Mouse (Mus musculus) hindbrain, embryonic 12.5 days (tissue): Measurements from ENCODE around the gene Gm572. TPM values are rescaled to one million over a fixed set of nuclear protein-coding genes. Genes with fewer than 3 reads are reported as not detected.

Source experiments
- ATAC-seq: fragments of 200-750 bp; cut with Nextera tagmentation; 2 replicates; pipeline ENCODE4 v1.8.0; 2017; ENCODE audit warnings: moderate TSS enrichment; ENCODE audit not compliant: low FRiP score
- H3K27ac ChIP-seq: fragments of 300-500 bp; sonication (generic); 2 replicates; pipeline ENCODE4 v1.5.1; 2016; ENCODE audit warnings: mild to moderate bottlenecking
- H3K27me3 ChIP-seq: fragments of 300-500 bp; sonication (generic); 2 replicates; pipeline ENCODE4 v1.6.1; 2016; ENCODE audit warnings: mild to moderate bottlenecking
- H3K36me3 ChIP-seq: fragments of 300-500 bp; sonication (generic); 2 replicates; pipeline ENCODE4 v1.6.1; 2016; ENCODE audit warnings: mild to moderate bottlenecking
- H3K4me1 ChIP-seq: fragments of 300-500 bp; sonication (generic); 2 replicates; pipeline ENCODE4 v1.6.1; 2016
- H3K4me2 ChIP-seq: fragments of 300-500 bp; sonication (generic); replicated peaks from 2 replicates; pipeline ENCODE4 v1.6.1; 2016; ENCODE audit warnings: mild to moderate bottlenecking
- H3K4me3 ChIP-seq: fragments of 300-500 bp; sonication (generic); 2 replicates; pipeline ENCODE4 v1.5.1; 2016; ENCODE audit warnings: mild to moderate bottlenecking
- H3K9ac ChIP-seq: fragments of 300-500 bp; sonication (generic); 2 replicates; pipeline ENCODE4 v1.6.1; 2016; ENCODE audit warnings: mild to moderate bottlenecking, moderate library complexity
- H3K9me3 ChIP-seq: fragments of 300-500 bp; sonication (generic); replicated peaks from 2 replicates; pipeline ENCODE4 v1.6.1; 2016; ENCODE audit warnings: mild to moderate bottlenecking
- WGBS: fragments of 180-500 bp; shearing (Covaris S2); methylation state at CpG from one replicate; pipeline ENCODE4 v1.1.7; 2016; 5-methylcytosine and 5-hydroxymethylcytosine counted together
- polyA plus RNA-seq: library from polyadenylated mRNA; unstranded; fragments of >200 nt; fragmentation: Nextera tagmentation; extraction: Ambion mirVana; gene quantifications from 2 replicates; pipeline ENCODE4 v1.2.1, GENCODE M21; 2016

The Gm572 gene
- not detected in 2 replicates for polyA plus RNA-seq

DNA sequence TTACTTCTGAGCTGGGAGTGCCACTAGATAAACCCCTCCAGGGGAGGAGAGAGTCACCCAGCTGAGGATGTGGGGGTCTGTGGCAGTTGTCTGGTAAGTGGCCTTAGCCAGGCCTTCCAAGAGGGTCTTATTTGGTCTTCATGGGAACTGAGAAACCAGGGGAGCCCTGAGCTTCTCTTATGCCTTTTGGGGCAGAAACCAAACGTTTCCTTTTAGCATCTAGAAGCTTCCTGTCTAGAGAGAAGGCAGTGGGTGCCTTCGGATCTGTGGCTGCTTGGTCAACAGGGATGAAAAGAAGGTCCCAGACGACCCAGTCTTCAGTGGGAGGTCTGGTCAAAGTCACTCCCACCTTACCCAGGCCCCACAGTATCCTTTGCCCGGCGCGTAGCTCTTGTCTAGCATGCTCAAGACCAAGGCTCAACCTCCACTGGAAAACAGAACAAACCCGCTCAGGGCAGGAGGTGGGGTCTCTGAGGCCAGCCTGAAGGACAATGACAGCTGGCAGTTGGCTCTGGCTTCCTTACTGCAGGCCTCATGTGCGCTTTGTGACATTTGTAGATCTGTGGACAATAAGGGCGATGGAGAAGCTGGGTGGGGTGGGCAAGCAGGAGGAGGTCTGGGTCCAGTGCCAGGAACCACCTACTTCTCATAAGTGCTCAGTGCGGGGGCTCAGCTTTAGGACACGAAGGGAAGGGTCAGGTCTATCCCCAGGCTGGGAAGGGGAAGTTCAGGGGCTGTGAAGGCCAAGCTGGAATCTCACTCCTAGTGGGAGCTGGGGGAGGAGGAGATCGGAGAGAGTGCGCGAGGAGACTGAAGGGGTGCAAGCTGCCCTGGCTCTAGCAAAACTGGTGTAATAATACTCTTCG is at the start of gene Gm572:
TSS of gene Gm572 (plus strand) at position 27 of the 866 bp plus-strand sequence.
- WGBS: 66% methylated on average over 15 of the region's 15 CpGs
- no peak within 1 kb of the TSS for H3K9ac ChIP-seq
- no peaks in the 10 kb centered on the region for H3K36me3 ChIP-seq
- H3K4me3 ChIP-seq: no peak within 1 kb of the TSS
- no peak within 1 kb of the TSS for H3K27ac ChIP-seq
- no peaks in the 10 kb centered on the region for H3K9me3 ChIP-seq
- H3K27me3 ChIP-seq: no peaks in the 10 kb centered on the region
- peak within 1 kb of the TSS; percentile 33 for H3K4me2 ChIP-seq
- ATAC-seq: no peak
- H3K4me1 ChIP-seq: peaks cover 4% of the 10 kb centered on the region; the same call in 1 of the 2 replicates

DNA sequence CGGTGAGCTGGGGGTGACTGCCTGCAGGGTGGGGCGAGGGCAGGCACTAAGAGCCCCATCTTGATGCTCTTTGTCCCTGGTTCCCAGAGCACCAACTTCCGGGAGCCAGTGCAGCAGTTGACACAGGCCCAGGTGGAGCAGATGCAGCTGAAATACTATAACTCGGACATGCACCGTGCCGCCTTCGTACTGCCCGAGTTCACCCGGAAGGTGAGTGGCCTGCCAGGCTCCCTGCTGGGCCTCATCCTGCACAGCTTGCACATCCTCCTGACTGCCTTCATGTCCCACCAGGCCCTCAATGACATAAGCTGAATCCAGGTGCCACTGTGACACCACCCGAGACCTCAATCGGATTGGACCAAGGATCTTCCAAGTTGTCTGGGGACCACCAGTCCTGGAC is 49.1 kb upstream of the Gm572 start:
- peaks cover 17% of the 10 kb centered on the region for H3K4me1 ChIP-seq
- H3K27ac ChIP-seq: no peak overlapping the region
- peaks cover 52% of the 10 kb centered on the region for H3K36me3 ChIP-seq
- no peak overlapping the region for H3K9ac ChIP-seq
- no peak for ATAC-seq
- no peak overlapping the region for H3K4me3 ChIP-seq
- no peaks in the 10 kb centered on the region for H3K27me3 ChIP-seq
- 97% methylated on average over 11 of the region's 11 CpGs for WGBS
- H3K9me3 ChIP-seq: no peaks in the 10 kb centered on the region
- H3K4me2 ChIP-seq: no peak overlapping the region

DNA sequence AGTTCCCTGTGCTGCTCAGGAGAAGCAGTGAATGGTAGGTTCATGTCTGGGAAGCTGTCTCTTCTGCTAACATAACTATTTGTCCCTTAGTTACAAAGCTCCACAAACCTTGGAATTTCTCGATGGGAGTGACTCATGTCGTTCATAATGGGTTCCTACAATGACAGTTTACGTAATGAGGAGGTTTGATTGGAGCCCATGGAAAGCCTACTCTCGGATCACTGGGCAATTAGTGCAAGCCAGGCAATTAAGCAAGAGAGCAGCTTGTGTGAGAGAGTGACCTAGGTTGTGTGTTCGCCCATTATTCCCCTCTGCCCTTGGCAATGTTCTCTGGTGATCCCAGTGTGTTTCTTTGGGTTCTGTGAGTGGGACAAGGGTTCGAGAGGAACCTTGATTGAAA is 47.2 kb upstream of the Gm572 start:
- no peak overlapping the region for H3K4me3 ChIP-seq
- no peak overlapping the region for H3K27ac ChIP-seq
- peaks cover 13% of the 10 kb centered on the region for H3K4me1 ChIP-seq
- no peak overlapping the region for H3K4me2 ChIP-seq
- H3K36me3 ChIP-seq: peaks cover 52% of the 10 kb centered on the region
- H3K9ac ChIP-seq: no peak overlapping the region
- 88% methylated on average over 6 of the region's 6 CpGs for WGBS
- ATAC-seq: no peak
- no peaks in the 10 kb centered on the region for H3K27me3 ChIP-seq
- no peaks in the 10 kb centered on the region for H3K9me3 ChIP-seq

DNA sequence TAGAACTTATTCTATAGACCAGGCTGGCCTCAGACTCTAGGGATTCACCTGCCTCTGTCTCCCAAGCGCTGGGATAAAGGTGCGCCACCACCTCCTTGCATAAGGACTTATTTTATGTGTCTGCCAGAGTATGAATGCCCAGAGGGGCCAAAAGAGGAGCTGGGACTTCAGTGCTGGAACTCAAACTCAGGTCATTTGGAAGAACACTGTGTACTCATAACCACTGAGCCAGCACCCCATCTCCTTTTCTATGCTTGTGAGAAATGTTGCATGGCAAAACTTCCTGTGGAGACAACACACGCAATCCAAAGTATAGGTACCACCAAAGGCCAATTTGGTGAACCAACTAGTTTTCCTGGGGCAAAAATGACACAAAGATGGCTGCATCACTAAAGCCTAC is 46.4 kb upstream of the Gm572 start:
- Histone ChIP-seq H3K9ac (no peak overlapping the region), H3K9me3 (no peaks in the 10 kb centered on the region), H3K4me1 (peaks cover 13% of the 10 kb centered on the region), H3K4me2 (no peak overlapping the region), H3K27me3 (no peaks in the 10 kb centered on the region), H3K4me3 (no peak overlapping the region), H3K36me3 (peaks cover 52% of the 10 kb centered on the region), H3K27ac (no peak overlapping the region)
- no peak for ATAC-seq
- WGBS: 97% methylated on average over 3 of the region's 3 CpGs

DNA sequence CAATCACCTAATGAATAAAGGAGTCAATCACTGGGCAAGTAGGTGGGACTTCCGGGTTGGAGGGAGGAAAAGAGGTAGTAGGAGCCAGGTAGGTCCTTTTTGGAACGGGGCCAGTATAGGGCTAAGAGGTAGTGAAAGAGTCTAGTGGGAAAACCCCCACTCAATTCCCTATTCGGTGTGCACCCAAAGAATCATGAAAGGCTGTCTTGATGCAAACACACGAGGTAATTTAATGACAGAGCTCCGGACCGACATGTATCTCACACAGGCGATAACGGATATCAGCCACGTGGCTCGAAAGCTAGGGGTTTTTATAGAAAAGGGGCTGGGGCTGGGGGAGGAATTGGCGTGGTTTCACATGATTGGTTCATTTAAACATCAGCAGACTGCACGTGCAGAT is 44.3 kb upstream of the Gm572 start:
- H3K27me3 ChIP-seq: no peaks in the 10 kb centered on the region
- WGBS: 94% methylated on average over 12 of the region's 12 CpGs
- H3K27ac ChIP-seq: no peak overlapping the region
- H3K4me3 ChIP-seq: no peak overlapping the region
- H3K4me2 ChIP-seq: no peak overlapping the region
- no peaks in the 10 kb centered on the region for H3K4me1 ChIP-seq
- no peaks in the 10 kb centered on the region for H3K9me3 ChIP-seq
- H3K36me3 ChIP-seq: peaks cover 46% of the 10 kb centered on the region
- no peak overlapping the region for H3K9ac ChIP-seq
- no peak for ATAC-seq

DNA sequence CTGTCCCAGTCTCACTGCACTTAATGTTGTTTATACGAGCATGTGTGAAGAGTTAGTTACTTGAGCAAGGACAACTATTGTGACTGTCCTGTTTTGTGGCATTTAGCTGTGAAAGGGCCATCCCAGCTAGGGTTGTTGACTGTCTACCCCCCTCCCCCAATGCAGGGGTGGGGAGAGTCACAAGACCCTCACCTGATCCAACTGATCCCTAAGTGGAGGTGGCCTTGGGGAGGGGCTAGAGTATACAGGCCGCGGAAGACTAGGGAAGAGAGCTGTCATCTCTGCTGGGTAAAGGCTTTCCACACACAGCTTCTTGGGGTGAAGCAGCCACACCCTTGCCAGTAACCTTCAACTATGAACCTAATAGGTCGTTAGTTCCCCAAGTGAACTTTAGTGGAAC is 42.8 kb upstream of the Gm572 start:
- H3K9me3 ChIP-seq: no peaks in the 10 kb centered on the region
- no peaks in the 10 kb centered on the region for H3K27me3 ChIP-seq
- ATAC-seq: no peak
- H3K27ac ChIP-seq: no peak overlapping the region
- no peaks in the 10 kb centered on the region for H3K4me1 ChIP-seq
- no peak overlapping the region for H3K9ac ChIP-seq
- no peak overlapping the region for H3K4me2 ChIP-seq
- WGBS: 85% methylated on average over 4 of the region's 4 CpGs
- no peak overlapping the region for H3K4me3 ChIP-seq
- H3K36me3 ChIP-seq: peaks cover 31% of the 10 kb centered on the region

DNA sequence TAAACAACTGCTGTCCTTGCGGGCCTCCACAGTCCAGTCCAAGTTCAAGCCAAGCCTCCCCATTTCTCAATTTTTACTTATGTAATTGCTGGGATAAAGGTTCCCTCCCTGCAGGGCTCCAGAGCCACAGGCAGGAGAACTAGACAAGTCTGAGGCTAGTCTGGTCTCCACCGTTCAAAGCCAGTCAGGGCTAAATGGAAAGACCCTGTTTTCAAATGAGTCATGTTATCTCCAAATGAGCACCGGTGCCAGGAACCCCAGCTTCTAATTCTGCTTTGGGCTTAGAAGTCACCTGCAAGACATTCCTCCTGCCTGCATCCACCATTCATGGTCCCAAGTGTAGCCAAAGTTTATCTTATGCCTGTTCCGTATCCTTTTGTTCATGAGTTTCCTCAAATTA is 41.2 kb upstream of the Gm572 start:
- Histone ChIP-seq H3K9me3 (no peaks in the 10 kb centered on the region), H3K36me3 (peaks cover 16% of the 10 kb centered on the region), H3K27ac (no peak overlapping the region), H3K27me3 (no peaks in the 10 kb centered on the region), H3K4me1 (no peaks in the 10 kb centered on the region), H3K9ac (no peak overlapping the region), H3K4me2 (no peak overlapping the region), H3K4me3 (no peak overlapping the region)
- no peak for ATAC-seq
- 86% methylated on average over 4 of the region's 4 CpGs for WGBS

DNA sequence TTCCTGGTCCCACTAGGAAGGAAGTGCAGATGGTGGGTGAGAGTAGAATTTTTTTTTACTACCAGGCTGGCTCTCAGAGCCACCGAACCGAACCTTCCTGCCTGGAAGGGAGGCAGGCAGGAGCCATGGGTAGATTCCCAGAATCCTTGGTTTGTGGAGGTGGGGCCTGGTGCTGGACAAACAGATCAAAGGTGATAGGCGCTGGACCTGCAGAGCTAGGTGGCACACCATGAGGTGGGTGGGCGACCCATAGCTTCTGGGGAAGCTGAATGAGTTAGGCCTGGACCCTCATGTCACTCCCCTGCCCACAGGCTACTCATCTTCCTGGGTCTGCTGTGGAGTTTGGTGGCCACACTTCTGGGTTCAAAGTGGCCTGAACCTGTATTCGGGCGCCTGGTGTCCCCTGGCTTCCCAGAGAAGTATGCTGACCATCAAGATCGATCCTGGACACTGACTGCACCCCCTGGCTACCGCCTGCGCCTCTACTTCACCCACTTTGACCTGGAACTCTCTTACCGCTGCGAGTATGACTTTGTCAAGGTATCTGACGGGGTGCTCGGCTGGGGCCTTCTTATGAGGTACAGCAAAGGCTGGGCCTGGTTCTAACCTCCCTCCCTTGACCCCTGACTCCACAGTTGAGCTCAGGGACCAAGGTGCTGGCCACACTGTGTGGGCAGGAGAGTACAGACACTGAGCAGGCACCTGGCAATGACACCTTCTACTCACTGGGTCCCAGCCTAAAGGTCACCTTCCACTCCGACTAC is 40.6 kb upstream of the Gm572 start, which contains the start of gene Masp2:
TSS of gene Masp2 (plus strand) at position 198 of the 764 bp plus-strand sequence.
- Histone ChIP-seq H3K27ac (no peak within 1 kb of the TSS), H3K4me1 (no peaks in the 10 kb centered on the region), H3K27me3 (no peaks in the 10 kb centered on the region), H3K4me3 (no peak within 1 kb of the TSS), H3K36me3 (peaks cover 17% of the 10 kb centered on the region), H3K9me3 (no peaks in the 10 kb centered on the region), H3K9ac (no peak within 1 kb of the TSS), H3K4me2 (no peak within 1 kb of the TSS)
- WGBS: 93% methylated on average over 14 of the region's 14 CpGs
- no peak for ATAC-seq

DNA sequence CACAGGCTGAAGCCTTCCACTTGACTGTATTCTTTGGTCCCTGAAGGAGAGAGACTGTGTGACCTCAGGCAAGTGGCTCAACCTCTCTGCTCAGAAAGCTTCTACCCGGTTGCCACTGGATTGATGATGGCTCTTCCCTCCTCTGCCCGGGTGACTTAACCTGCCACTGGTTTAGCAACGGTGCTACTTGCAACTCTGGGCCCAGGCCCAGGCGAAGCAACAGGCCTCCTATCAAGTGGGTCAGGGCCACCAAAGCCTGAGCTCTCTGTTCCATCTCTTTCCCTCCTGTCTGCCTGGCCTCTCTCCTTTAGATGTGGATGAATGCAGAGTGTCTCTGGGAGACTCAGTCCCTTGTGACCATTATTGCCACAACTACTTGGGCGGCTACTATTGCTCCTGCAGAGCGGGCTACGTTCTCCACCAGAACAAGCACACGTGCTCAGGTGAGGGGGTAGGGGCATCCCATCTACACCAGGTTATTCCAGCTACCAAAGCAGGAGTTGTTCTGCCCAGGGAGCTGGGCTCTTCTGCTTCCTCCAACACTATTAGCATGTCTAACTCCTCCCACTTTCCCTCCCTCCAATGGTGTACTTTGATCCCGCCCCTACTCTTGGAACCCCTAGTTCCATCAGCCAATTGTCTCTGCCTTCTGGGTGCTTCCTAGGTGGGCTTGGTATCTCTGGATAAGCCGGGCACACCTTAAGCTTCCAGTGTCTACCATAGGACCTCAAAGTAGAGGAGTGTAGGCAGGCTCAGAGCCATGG is 39.6 kb upstream of the Gm572 start:
- Histone ChIP-seq H3K27me3 (no peaks in the 10 kb centered on the region), H3K4me1 (no peaks in the 10 kb centered on the region), H3K4me3 (no peak overlapping the region), H3K9ac (no peak overlapping the region), H3K27ac (no peak overlapping the region), H3K4me2 (no peak overlapping the region), H3K36me3 (peaks cover 11% of the 10 kb centered on the region), H3K9me3 (no peaks in the 10 kb centered on the region)
- 63% methylated on average over 10 of the region's 10 CpGs for WGBS
- no peak for ATAC-seq

DNA sequence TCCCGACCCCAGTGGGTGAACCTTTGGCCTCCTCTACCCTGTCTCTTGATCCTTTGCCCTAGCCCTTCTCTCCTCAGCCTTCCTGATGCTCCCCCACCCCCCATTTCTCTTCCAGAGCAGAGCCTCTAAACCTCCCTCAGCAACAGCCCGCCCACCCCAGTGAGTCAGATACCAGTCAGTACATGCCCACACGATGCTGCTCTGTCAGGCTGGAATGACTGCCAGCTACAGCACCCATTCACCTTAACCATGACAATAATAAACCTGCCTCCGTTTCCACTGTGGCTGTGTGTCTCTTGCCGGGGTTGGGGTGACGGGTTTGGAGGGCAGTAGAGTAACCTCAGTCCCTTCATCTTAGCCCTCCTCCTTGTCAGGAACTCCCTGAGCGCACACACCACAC is 39.0 kb upstream of the Gm572 start:
- H3K36me3 ChIP-seq: peaks cover 7% of the 10 kb centered on the region; the same call in 1 of the 2 replicates
- no peaks in the 10 kb centered on the region for H3K4me1 ChIP-seq
- H3K4me2 ChIP-seq: no peak overlapping the region
- no peak overlapping the region for H3K9ac ChIP-seq
- H3K9me3 ChIP-seq: no peaks in the 10 kb centered on the region
- H3K4me3 ChIP-seq: no peak overlapping the region
- WGBS: 73% methylated on average over 7 of the region's 7 CpGs
- ATAC-seq: no peak
- no peaks in the 10 kb centered on the region for H3K27me3 ChIP-seq
- H3K27ac ChIP-seq: no peak overlapping the region

DNA sequence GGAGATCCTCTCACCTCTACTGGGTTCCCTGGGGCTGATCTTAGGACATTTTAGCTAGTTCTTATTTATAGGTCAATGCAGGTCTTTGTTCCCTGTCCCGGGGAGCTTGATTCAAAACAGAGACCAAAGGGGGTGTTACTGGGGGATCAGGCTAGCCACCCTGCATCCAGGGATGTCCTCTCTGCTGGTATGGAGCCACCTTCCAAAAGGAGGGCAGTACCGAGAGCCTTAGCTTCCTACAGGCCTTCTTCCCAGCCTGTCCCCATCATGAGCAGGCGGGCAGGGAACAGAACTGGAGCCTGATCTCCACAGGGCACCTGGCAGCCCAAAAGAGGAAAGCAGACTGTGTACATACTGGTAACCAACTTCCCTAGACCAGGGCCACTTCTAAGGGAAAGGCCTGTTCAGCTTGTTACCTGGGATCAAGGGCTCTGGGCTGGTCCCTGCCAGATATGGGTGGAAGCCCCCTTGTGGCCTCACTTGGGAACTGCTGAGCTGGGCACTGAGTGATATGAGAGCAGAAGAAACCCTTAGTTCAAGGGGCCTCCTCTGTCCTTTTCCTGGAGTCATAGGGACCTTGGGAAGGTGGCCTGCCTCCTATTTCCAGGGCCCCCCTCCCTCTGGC is 38.5 kb upstream of the Gm572 start:
- no peak for ATAC-seq
- H3K27ac ChIP-seq: no peak overlapping the region
- no peak overlapping the region for H3K4me3 ChIP-seq
- H3K9ac ChIP-seq: no peak overlapping the region
- no peaks in the 10 kb centered on the region for H3K9me3 ChIP-seq
- 96% methylated on average over 3 of the region's 3 CpGs for WGBS
- no peaks in the 10 kb centered on the region for H3K27me3 ChIP-seq
- H3K4me2 ChIP-seq: no peak overlapping the region
- H3K36me3 ChIP-seq: peaks cover 7% of the 10 kb centered on the region; the same call in 1 of the 2 replicates
- H3K4me1 ChIP-seq: no peaks in the 10 kb centered on the region

DNA sequence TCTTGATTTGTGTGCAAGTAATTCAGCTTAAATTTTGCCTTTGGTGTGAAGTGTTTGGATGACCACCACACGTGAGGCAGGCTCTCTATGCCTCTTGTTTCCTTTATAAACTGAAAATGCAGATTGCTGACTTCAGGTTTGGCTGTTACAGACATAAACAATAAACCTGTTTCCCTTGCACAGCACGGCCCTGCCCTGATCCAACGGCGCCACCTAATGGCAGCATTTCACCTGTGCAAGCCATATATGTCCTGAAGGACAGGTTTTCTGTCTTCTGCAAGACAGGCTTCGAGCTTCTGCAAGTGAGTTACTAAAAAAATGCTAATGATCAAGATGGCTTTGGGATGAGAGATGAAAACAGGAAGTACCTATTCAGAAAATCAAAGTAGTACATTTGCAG is 35.4 kb upstream of the Gm572 start:
- Histone ChIP-seq H3K4me1 (no peaks in the 10 kb centered on the region), H3K9ac (no peak overlapping the region), H3K36me3 (peaks cover 22% of the 10 kb centered on the region; the same call in 1 of the 2 replicates), H3K4me3 (no peak overlapping the region), H3K27ac (no peak overlapping the region), H3K4me2 (no peak overlapping the region), H3K9me3 (no peaks in the 10 kb centered on the region), H3K27me3 (no peaks in the 10 kb centered on the region)
- WGBS: 28% methylated on average over 5 of the region's 5 CpGs
- ATAC-seq: no peak
